Comparison of ENCODE assay signal across 10 mouse cellular contexts in genomic region chr17:31831097-31831865, GRCm38 (mm10). TPM values are rescaled to one million over a fixed set of nuclear protein-coding genes. Genes with fewer than 3 reads are reported as not detected.
A peak's percentile ranks its signal among the peaks of the same experiment; 100 is the strongest.
DNase-seq lines count a peak whose midpoint lies in the region; ATAC-seq lines count a peak whose summit lies in the region.
"Had no signal": no experiment of that assay in that cellular context is flagged by ENCODE, and none has a peak within 500 bp of the region (broad histone marks: within the 10 kb centered on the region; RNA-seq: fewer than 3 reads in every experiment).

No protein-coding gene starts in this region.

- no peaks in the 10 kb centered on the region for H3K27me3 ChIP-seq in heart, embryonic 10.5 days (ENCODE audit: insufficient read depth, poor library complexity, severe bottlenecking)
- no peaks in the 10 kb centered on the region for H3K27me3 ChIP-seq in embryonic facial prominence, embryonic 11.5 days (ENCODE audit: control insufficient read depth, insufficient read depth, low read length)
- H3K27me3 ChIP-seq in limb, embryonic 15.5 days: no peaks in the 10 kb centered on the region
- H3K27me3 ChIP-seq: hindbrain, embryonic 15.5 days; lung, embryonic 15.5 days had no signal

- peaks cover 3% of the 10 kb centered on the region for H3K9me3 ChIP-seq in heart, embryonic 10.5 days
- no peaks in the 10 kb centered on the region for H3K9me3 ChIP-seq in embryonic facial prominence, embryonic 11.5 days (replicated peaks; ENCODE audit: control insufficient read depth, low read length)
- H3K9me3 ChIP-seq in limb, embryonic 15.5 days: no peaks in the 10 kb centered on the region
- H3K9me3 ChIP-seq: hindbrain, embryonic 15.5 days; lung, embryonic 15.5 days had no signal

- H3K4me1 ChIP-seq in heart, embryonic 10.5 days: peaks cover 51% of the 10 kb centered on the region
- H3K4me1 ChIP-seq in embryonic facial prominence, embryonic 11.5 days (ENCODE audit: control insufficient read depth, insufficient read depth, low read length): no peaks in the 10 kb centered on the region
- H3K4me1 ChIP-seq in limb, embryonic 15.5 days: peaks cover 54% of the 10 kb centered on the region

- H3K36me3 ChIP-seq in heart, embryonic 10.5 days: peaks cover 6% of the 10 kb centered on the region; the same call in 1 of the 2 replicates
- no peaks in the 10 kb centered on the region for H3K36me3 ChIP-seq in embryonic facial prominence, embryonic 11.5 days (replicated peaks; ENCODE audit: control insufficient read depth, insufficient read depth, low read depth, low read length)
- H3K36me3 ChIP-seq in limb, embryonic 15.5 days: no peaks in the 10 kb centered on the region
- H3K36me3 ChIP-seq: hindbrain, embryonic 15.5 days; lung, embryonic 15.5 days had no signal

- intact Hi-C loops in heart, postnatal 14 days (cut with DNase I): no loop called here

- H3K27ac ChIP-seq in heart, embryonic 10.5 days: peak overlapping the region; percentile 42
- no peak overlapping the region for H3K27ac ChIP-seq in embryonic facial prominence, embryonic 11.5 days (replicated peaks; ENCODE audit: low read depth, low read length)
- H3K27ac ChIP-seq in limb, embryonic 15.5 days: 0 out of 2 replicates have a peak overlapping the region, but pooled peaks have one; percentile 12
- H3K27ac ChIP-seq: hindbrain, embryonic 15.5 days; lung, embryonic 15.5 days had no signal

- H3K9ac ChIP-seq in embryonic facial prominence, embryonic 11.5 days (replicated peaks; ENCODE audit: low read length): no peak overlapping the region
- H3K9ac ChIP-seq in limb, embryonic 15.5 days: no peak overlapping the region
- H3K9ac ChIP-seq: hindbrain, embryonic 15.5 days; lung, embryonic 15.5 days had no signal

- WGBS in heart, embryonic 10.5 days: 60% methylated on average over 6 of the region's 6 CpGs
- WGBS in embryonic facial prominence, embryonic 11.5 days: 41% methylated on average over 6 of the region's 6 CpGs
- WGBS in limb, embryonic 15.5 days: 52% methylated on average over 6 of the region's 6 CpGs

- H3K4me3 ChIP-seq in heart, embryonic 10.5 days: no peak overlapping the region
- no peak overlapping the region for H3K4me3 ChIP-seq in embryonic facial prominence, embryonic 11.5 days (ENCODE audit: low read depth, low read length)
- no peak overlapping the region for H3K4me3 ChIP-seq in limb, embryonic 15.5 days
- H3K4me3 ChIP-seq: hindbrain, embryonic 15.5 days; lung, embryonic 15.5 days had no signal

- H3K4me2 ChIP-seq in embryonic facial prominence, embryonic 11.5 days (ENCODE audit: low read depth, low read length): no peak overlapping the region
- no peak overlapping the region for H3K4me2 ChIP-seq in limb, embryonic 15.5 days
- H3K4me2 ChIP-seq: hindbrain, embryonic 15.5 days; lung, embryonic 15.5 days had no signal

- ATAC-seq in embryonic facial prominence, embryonic 11.5 days (replicated peaks; ENCODE audit: insufficient number of reproducible peaks, low FRiP score, low TSS enrichment, low read depth): no peak
- no peak for ATAC-seq in limb, embryonic 15.5 days (ENCODE audit: insufficient number of reproducible peaks, low FRiP score, low TSS enrichment, low read depth)
- ATAC-seq: forebrain, embryonic 16.5 days had no signal

- no peak for DNase-seq in heart, embryonic 10.5 days (ENCODE audit: low spot score)
- no peak for DNase-seq in heart, postnatal 14 days
- peak; percentile 72 for DNase-seq in CD4-positive, CD25-positive, alpha-beta regulatory T cell, adult 2 months (ENCODE audit: low read depth, low spot score)
- DNase-seq in embryonic facial prominence, embryonic 11.5 days (ENCODE audit: low spot score): peak; percentile 63
- no peak for DNase-seq in retina, embryonic 14.5 days (ENCODE audit: low spot score)
- no peak for DNase-seq in right cerebral cortex, postnatal 25 days

RNA-seq across cellular contexts. Expression of gene Sik1, which starts 24.3 kb away (rescaled TPM):
- 20.9 and 22.0 TPM in 2 replicates for polyA plus RNA-seq in heart, embryonic 10.5 days (2016; fragmentation: Nextera tagmentation; extraction: Ambion mirVana)
- total RNA-seq in heart, postnatal 14 days (2021): 10 to 100 TPM; 41.4 to 72.2 TPM
- polyA plus RNA-seq in embryonic facial prominence, embryonic 11.5 days (2014; fragmentation: Nextera tagmentation; extraction: Ambion mirVana): 10.5 and 14.0 TPM in 2 replicates
- polyA plus RNA-seq in limb, embryonic 15.5 days (2015; fragmentation: Nextera tagmentation; extraction: Ambion mirVana): 30.5 and 37.1 TPM in 2 replicates

Comparison
In these comparisons a context has a peak if more than half of its experiments do, and no peak if none do; other contexts are left out.
1. DNase-seq: peak in CD4-positive, CD25-positive, alpha-beta regulatory T cell, adult 2 months (single experiment) and embryonic facial prominence, embryonic 11.5 days (single experiment); none in heart, embryonic 10.5 days (single experiment), heart, postnatal 14 days (0 of 2), retina, embryonic 14.5 days (single experiment) and right cerebral cortex, postnatal 25 days (single experiment).